12 mouse cellular contexts compared by ENCODE assay signal in genomic region chr10:44322166-44322565, GRCm38 (mm10). TPM values are rescaled to one million over a fixed set of nuclear protein-coding genes. Genes with fewer than 3 reads are reported as not detected.
DNase-seq lines count a peak whose midpoint lies in the region; ATAC-seq and TF ChIP-seq lines count a peak whose summit lies in the region.
"Had no signal": no experiment of that assay in that cellular context is flagged by ENCODE, and none has a peak within 500 bp of the region (broad histone marks: within the 10 kb centered on the region; RNA-seq: fewer than 3 reads in every experiment).

No protein-coding gene starts in this region.

- peak; percentile 18 for DNase-seq in adrenal gland, postnatal 14 days
- no peak for DNase-seq in adrenal gland, adult 18-20 months (ENCODE audit: low spot score in 2 of 2)
- DNase-seq in layer of hippocampus, adult 2 months (ENCODE audit: low spot score in 2 of 2), result no peak
- DNase-seq in layer of hippocampus, adult 18-20 months (ENCODE audit: low spot score in 2 of 2), result no peak
- DNase-seq in right cerebral cortex, postnatal 14 days, result peak; percentile 18
- DNase-seq in right cerebral cortex, postnatal 25 days, result no peak
- DNase-seq: cerebellum, adult 11 months; midbrain, embryonic 14.5 days had no signal

- H3K27ac ChIP-seq in layer of hippocampus, adult 2 months, result peak overlapping the region; percentile 33; the same call in 1 of the 2 replicates
- H3K27ac ChIP-seq in small intestine, adult 2 months (ENCODE audit: insufficient read depth, low read depth, low read length), result peak overlapping the region; percentile 66
- H3K27ac ChIP-seq: lung, embryonic 15.5 days had no signal

- no peak for TF ChIP-seq POLR2A in small intestine, adult 2 months (IDR thresholded peaks at IDR 0.05; ENCODE audit: low read depth, low read length)

- H3K4me3 ChIP-seq in layer of hippocampus, adult 2 months, result no peak overlapping the region
- H3K4me3 ChIP-seq in small intestine, adult 2 months (ENCODE audit: low read depth, low read length), result no peak overlapping the region
- H3K4me3 ChIP-seq: lung, embryonic 15.5 days had no signal

- H3K27me3 ChIP-seq in small intestine, adult 2 months (ENCODE audit: control insufficient read depth, insufficient read depth, low read length), result no peaks in the 10 kb centered on the region
- H3K27me3 ChIP-seq: lung, embryonic 15.5 days had no signal

- ATAC-seq in CD4-positive, CD25-positive, alpha-beta regulatory T cell, adult 4 months, result no peak
- ATAC-seq: inflammation-experienced regulatory T-cells, adult 6 months had no signal

- 48% methylated on average over 1 of the region's 1 CpGs for WGBS in small intestine, adult 2 months

- H3K36me3 ChIP-seq in small intestine, adult 2 months (ENCODE audit: control insufficient read depth, insufficient read depth, low read length), result 0 out of 2 replicates have a peak, but pooled peaks cover 7% of the 10 kb centered on the region

- TF ChIP-seq CTCF in layer of hippocampus, adult 2 months (conservative IDR thresholded peaks at IDR 0.05), result no peak
- TF ChIP-seq CTCF in small intestine, adult 2 months (IDR thresholded peaks at IDR 0.05; ENCODE audit: extremely low read depth, insufficient read length, insufficient replicate concordance, low read depth, low read length), result no peak

- H3K4me1 ChIP-seq in small intestine, adult 2 months (ENCODE audit: control insufficient read depth, insufficient read depth, insufficient read length, low read length), result 0 out of 2 replicates have a peak, but pooled peaks cover 2% of the 10 kb centered on the region

RNA-seq across cellular contexts. Expression of gene Atg5, which starts 54.0 kb away (rescaled TPM):
- total RNA-seq in adrenal gland, postnatal 14 days (2021), result 26.1 and 26.8 TPM in 2 replicates
- total RNA-seq in adrenal gland, adult 18-20 months (2021), result 10 to 100 TPM; 24.3 to 44.0 TPM
- 10 to 100 TPM; 20.0 to 21.8 TPM for total RNA-seq in layer of hippocampus, adult 2 months (2021)
- total RNA-seq in layer of hippocampus, adult 18-20 months (2021), result 10 to 100 TPM; 21.3 to 22.4 TPM
- 3.9 and 6.4 TPM in 2 replicates for polyA plus RNA-seq in small intestine, adult 2 months (2012; rRNA removed)
- polyA plus RNA-seq in CD4-positive, CD25-positive, alpha-beta regulatory T cell, adult 4 months (2017; shearing (Covaris generic)), result 10 to 100 TPM; 54.0 to 68.1 TPM

Comparison
In these comparisons a context has a peak if more than half of its experiments do, and no peak if none do; other contexts are left out.
1. DNase-seq: peak in adrenal gland, postnatal 14 days (single experiment) and right cerebral cortex, postnatal 14 days (single experiment); none in adrenal gland, adult 18-20 months (0 of 2), layer of hippocampus, adult 2 months (0 of 2), layer of hippocampus, adult 18-20 months (0 of 2) and right cerebral cortex, postnatal 25 days (single experiment).